Mouse (Mus musculus) brain, embryonic 18.5 days (tissue): ENCODE results near the gene Ppib.

Experiments used
- DNase-seq: peaks from one replicate; pipeline ENCODE4 v3.0.0-alpha.2; 2012; ENCODE audit warnings: low read depth, low spot score

The Ppib gene

DNA sequence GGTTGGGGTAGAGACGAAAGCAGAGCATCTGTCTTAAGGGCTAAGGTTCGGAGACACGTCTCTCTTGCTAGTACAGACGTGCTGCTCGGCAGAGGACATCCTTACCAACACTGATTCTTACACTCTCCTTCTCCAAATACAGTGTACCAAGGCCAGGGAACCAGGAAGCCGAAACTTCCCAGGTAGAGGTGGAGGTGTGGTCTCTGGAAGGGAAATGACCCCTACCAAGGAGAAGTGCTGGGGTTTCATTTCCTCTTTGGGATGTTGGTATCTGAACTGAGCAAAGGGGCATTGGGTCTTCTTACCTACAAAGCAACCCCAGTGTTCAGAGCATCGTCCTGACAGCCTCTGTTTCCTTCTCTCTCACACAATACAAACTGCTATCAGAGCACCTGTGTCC, 12.7 kb downstream of the Ppib start:
- DNase-seq, result no peak

DNA sequence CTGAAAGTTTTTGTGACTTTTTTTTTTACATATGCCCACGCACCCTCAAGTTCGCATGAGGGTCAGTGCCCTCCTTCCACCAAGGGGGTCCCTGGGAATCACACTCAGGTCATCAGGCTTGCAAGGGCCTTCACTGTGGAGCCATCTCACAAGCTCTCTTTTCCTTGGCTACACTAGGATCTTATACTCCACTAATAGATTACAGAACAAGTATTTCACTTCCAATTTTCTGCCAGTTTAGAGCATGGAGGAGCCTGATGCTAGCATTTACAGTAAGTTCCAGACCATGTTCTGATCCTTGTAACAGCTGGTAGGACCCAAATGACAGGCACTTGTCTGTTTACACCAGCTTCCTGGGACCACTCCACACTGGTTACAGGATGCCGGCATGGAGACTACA, 18.1 kb downstream of the Ppib start:
- DNase-seq, result no peak

DNA sequence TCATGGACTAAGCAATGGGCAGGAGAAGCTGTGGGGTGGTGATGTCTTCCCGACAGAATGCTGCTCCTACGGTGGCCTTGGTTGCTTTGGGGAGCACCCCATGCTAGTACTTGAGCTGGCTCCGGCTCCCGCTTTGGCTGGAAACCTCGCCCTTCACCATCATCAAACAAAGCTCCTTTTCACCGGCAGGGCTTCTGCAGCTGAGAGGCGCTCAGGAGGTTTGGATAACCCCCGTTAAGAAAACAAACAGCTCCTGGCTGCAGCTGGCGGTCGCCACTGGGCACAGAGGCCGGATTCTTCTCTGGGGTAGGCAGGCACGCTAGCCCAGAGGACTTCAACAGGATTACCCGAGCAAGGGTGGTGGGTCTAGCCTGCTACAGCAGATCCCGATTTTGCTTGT, 18.5 kb downstream of the Ppib start:
- no peak for DNase-seq

DNA sequence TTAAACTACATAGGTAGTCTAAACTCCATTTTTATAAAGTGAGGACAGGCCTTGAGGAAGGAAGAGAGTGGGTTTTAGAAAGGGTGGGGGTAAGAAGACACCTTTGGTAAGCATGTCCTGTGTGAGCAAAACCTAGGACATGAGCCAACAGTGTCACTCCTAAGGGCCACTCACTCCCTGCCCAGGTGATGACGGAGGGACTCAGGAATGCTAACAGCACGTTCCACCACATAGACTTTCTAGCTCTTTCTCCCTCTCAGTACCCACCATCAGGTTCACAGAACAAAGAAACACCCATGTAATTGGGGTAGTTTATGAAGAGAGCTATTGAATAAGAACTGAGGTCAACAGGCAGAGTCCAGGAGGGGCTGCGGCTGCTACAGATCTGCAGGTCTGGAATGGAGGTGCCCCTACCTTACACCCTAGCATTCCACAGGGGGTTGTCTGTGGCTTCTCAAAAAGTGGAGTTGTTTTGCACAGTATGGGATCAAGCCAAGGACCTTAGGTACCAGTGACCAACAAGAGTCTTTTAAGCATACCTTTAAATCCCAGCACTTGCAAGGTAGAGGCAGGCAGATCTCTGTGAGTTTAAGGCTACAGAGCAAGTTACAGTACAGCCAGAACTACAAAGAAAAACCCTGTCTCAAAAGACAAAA, 20.9 kb downstream of the Ppib start:
- no peak for DNase-seq

- no peak for DNase-seq
Observed at GRCm38 (mm10) chr9:66081999-66082398, 22.0 kb downstream of the Ppib start.

GRCm38 (mm10) chr9:66084171-66084570, 24.1 kb downstream of the Ppib start:
- DNase-seq, result no peak

DNA sequence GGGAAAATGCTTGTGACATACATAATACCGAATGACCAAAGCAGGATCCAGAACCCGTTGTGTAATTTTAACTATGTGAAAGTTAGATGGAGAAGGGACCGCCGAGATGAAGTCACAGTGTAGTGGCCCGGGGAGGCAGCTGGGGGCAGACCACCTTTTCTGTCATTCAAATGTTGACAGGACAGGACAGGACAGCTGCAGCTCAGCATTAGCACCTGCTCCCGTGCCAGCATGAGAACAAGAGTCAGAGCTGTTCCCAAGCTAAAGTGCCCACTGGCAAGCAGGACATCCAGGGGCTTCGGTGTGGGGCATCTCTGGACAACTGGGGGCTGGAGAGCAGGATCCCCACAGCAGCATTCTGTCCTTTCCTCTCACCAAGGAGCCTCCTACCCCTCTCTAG, 27.0 kb downstream of the Ppib start:
- DNase-seq, result no peak

GRCm38 (mm10) chr9:66088411-66088810, 28.4 kb downstream of the Ppib start:
- no peak for DNase-seq

- no peak for DNase-seq
Observed at GRCm38 (mm10) chr9:66090593-66091244, 30.7 kb downstream of the Ppib start.

DNA sequence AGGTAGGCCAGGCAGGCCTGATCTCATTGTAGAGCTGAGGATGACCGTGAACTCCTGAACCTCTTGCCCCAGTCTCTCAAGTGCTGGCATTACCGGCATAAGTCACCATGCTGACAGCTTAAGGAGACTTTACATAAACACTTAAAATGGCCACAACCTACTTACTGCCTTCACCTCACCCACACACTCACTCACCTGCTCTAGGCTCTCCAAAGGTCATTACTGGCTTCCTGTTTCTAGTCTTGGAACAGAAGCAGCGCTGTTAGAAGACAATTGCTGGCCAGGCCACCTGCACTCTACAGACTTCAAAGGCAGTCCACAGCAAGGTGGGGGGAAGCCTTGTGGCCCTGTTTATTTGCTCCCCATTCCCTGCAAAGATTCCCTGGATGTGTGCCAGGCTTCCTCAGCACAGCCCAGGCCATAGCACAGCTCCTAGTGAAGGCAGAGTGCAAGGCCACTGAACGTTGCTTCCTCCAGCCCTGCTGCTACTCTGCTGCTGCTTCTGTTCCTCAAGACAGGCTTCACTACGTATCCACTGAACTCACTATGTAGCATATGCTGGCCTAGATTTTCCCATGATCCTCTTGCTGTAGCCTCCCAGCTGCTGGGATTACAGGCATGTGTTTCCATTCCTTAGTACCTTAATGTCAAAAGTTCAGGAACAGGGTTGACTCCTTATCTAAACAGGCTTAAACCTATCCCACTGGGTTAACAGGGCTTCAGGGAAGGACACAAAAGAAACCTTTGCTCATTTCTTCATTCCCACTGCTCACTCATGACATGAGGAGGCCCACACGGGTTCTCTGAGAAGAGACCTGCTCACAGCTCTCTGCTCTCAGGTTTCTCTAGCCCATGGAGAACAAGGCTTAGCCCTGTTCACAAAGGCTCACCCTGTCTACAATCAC, 31.6 kb downstream of the Ppib start:
- no peak for DNase-seq

- no peak for DNase-seq
Observed at GRCm38 (mm10) chr9:66092664-66093063, 32.6 kb downstream of the Ppib start.

GRCm38 (mm10) chr9:66101577-66101976, 41.6 kb downstream of the Ppib start:
- DNase-seq, result no peak

GRCm38 (mm10) chr9:66102668-66103067, 42.6 kb downstream of the Ppib start:
- DNase-seq, result no peak

GRCm38 (mm10) chr9:66104601-66105000, 44.6 kb downstream of the Ppib start:
- no peak for DNase-seq

DNA sequence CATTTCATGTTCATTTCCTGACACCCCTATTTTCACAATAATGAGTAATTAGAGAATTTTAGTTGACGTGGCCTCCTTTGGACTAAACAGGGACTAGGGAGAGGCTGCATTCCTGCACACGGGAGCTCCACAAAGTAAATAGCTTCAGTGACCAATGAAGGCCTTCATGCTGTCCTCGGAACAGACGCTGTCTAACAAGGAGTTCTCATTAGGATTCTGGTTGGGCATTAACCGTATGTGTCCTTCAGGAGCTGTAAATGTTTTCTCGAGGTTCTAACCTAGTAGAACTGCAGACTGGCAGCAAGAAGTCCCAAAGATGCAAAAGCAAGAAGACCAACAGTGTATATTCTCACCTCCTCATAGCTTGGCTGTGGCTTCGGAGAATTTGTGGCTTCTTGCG, 45.1 kb downstream of the Ppib start:
- no peak for DNase-seq

- DNase-seq, result no peak
Observed at GRCm38 (mm10) chr9:66109574-66109973, 49.6 kb downstream of the Ppib start.

DNA sequence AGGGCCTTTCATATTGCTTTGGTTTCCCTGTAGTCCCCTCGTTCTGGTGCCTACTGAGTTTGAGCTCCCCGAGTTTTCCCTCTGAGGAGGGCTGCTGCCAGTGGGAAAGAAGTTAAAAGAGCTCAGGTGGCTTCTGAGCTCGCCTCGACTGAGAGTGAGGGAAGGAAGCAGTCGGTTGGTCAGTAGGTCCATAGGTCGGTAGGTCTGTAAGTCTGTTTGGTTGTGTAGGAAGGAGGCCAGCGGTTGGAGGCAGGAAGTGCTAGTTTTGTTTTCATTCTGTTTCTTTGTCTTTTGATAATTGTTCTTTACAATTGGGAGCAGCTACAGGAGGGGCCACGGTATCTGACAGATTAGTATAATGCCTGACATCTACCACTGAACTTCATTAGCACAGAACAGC, 50.1 kb downstream of the Ppib start:
- no peak for DNase-seq

- DNase-seq, result no peak
Observed at GRCm38 (mm10) chr9:66110611-66111379, 50.8 kb downstream of the Ppib start.

- no peak for DNase-seq
Observed at GRCm38 (mm10) chr9:66114341-66114740, 54.3 kb downstream of the Ppib start.
